Mouse (Mus musculus) cerebellum, adult 2 months (tissue): ENCODE measurements around the gene Fam209. TPM values are rescaled to one million over a fixed set of nuclear protein-coding genes. Genes with fewer than 3 reads are reported as not detected.

Experiments used
- DNase-seq, 2 experiments: peaks; one replicate each; pipeline ENCODE4 v3.0.0; 2021
- H3K27ac ChIP-seq: fragments of 200-500 bp; 2 replicates; pipeline ENCODE4 v1.5.1; 2012; ENCODE audit warnings: low read length, control low read depth, inconsistent platforms; ENCODE audit not compliant: insufficient read depth
- H3K27me3 ChIP-seq: fragments of 200-500 bp; 2 replicates; pipeline ENCODE4 v1.6.1; 2012; ENCODE audit warnings: inconsistent platforms, mild to moderate bottlenecking, low read length, moderate library complexity; ENCODE audit not compliant: control insufficient read depth, insufficient read depth
- H3K4me1 ChIP-seq: fragments of 200-500 bp; 2 replicates; pipeline ENCODE4 v1.6.1; 2011; ENCODE audit warnings: low read length; ENCODE audit not compliant: control insufficient read depth, insufficient read depth
- H3K4me3 ChIP-seq: fragments of 200-500 bp; replicated peaks from 2 replicates; pipeline ENCODE3; 2011; ENCODE audit warnings: mild to moderate bottlenecking, low read depth, low read length, control low read depth; ENCODE audit not compliant: insufficient read depth
- CTCF ChIP-seq: fragments of 200-500 bp; IDR thresholded peaks from 2 replicates; pipeline ENCODE4 v1.5.1; 2011; ENCODE audit warnings: low read depth, mild to moderate bottlenecking, control low read depth, low read length, moderate library complexity, borderline replicate concordance; ENCODE audit not compliant: insufficient read depth
- POLR2A ChIP-seq: fragments of 200-500 bp; IDR thresholded peaks from 2 replicates; pipeline ENCODE4 v1.6.1; 2011; ENCODE audit warnings: low read length, control low read depth, borderline replicate concordance; ENCODE audit not compliant: insufficient read depth
- WGBS: fragments of 180-500 bp; shearing (Covaris S2); methylation state at CpG from one replicate; pipeline ENCODE4 v1.1.7; 2018; 5-methylcytosine and 5-hydroxymethylcytosine counted together
- polyA plus RNA-seq: library from polyadenylated mRNA; depleted of rRNA; stranded (reverse); fragments of >200 nt; gene quantifications from 2 replicates; pipeline ENCODE4 v1.2.3, GENCODE M21; 2012; rRNA removed

The Fam209 gene
- not detected in 2 replicates for polyA plus RNA-seq

- Histone ChIP-seq H3K4me1 (no peaks in the 10 kb centered on the region), H3K4me3 (no peak within 1 kb of the TSS), H3K27ac (no peak within 1 kb of the TSS), H3K27me3 (peaks cover 1% of the 10 kb centered on the region; the same call in 1 of the 2 replicates)
- no peak for DNase-seq
- TF ChIP-seq POLR2A (no peak), CTCF (no peak)
- WGBS, result 38% methylated on average over 11 of the region's 11 CpGs
Measured at GRCm38 (mm10) chr2:172472318-172472717, at the start of gene Fam209. Gene Fam209 (plus strand): TSS chr2:172472520.

- Histone ChIP-seq H3K4me3 (no peak overlapping the region), H3K27ac (no peak overlapping the region), H3K27me3 (no peaks in the 10 kb centered on the region), H3K4me1 (no peaks in the 10 kb centered on the region)
- TF ChIP-seq CTCF, result no peak
- no peak for TF ChIP-seq POLR2A
- no peak for DNase-seq
- 14% methylated on average over 1 of the region's 1 CpGs for WGBS
Measured at GRCm38 (mm10) chr2:172430609-172431008, 41.7 kb upstream of the Fam209 start.

- DNase-seq, result no peak
- Histone ChIP-seq H3K4me1 (no peaks in the 10 kb centered on the region), H3K27me3 (no peaks in the 10 kb centered on the region), H3K4me3 (no peak overlapping the region), H3K27ac (no peak overlapping the region)
- 52% methylated on average over 5 of the region's 5 CpGs for WGBS
- TF ChIP-seq CTCF (no peak), POLR2A (no peak)
Measured at GRCm38 (mm10) chr2:172433746-172434145, 38.6 kb upstream of the Fam209 start.

GRCm38 (mm10) chr2:172437371-172437952, 34.9 kb upstream of the Fam209 start:
- Histone ChIP-seq H3K4me3 (no peak overlapping the region), H3K4me1 (peaks cover 5% of the 10 kb centered on the region; the same call in 1 of the 2 replicates), H3K27ac (no peak overlapping the region), H3K27me3 (no peaks in the 10 kb centered on the region)
- no peak for TF ChIP-seq POLR2A
- no peak for TF ChIP-seq CTCF
- WGBS, result 67% methylated on average over 16 of the region's 16 CpGs
- no peak for DNase-seq

GRCm38 (mm10) chr2:172439843-172440639, 32.3 kb upstream of the Fam209 start, which contains the start of gene Rtf2:
Gene Rtf2 (plus strand): TSS chr2:172440556.
- peak within 1 kb of the TSS; percentile 96 for H3K4me3 ChIP-seq
- peaks cover 5% of the 10 kb centered on the region; the same call in 1 of the 2 replicates for H3K4me1 ChIP-seq
- WGBS, result under 1% methylated on average over 35 of the region's 35 CpGs
- H3K27me3 ChIP-seq, result no peaks in the 10 kb centered on the region
- peak within 1 kb of the TSS; percentile 18; the same call in 1 of the 2 replicates for H3K27ac ChIP-seq
- DNase-seq, result peak; percentile 99 to 100
- peak; percentile 45; the same call in 1 of the 2 replicates for TF ChIP-seq POLR2A
- no peak for TF ChIP-seq CTCF

- no peaks in the 10 kb centered on the region for H3K27me3 ChIP-seq
- no peak for TF ChIP-seq POLR2A
- TF ChIP-seq CTCF, result no peak
- no peak for DNase-seq
- WGBS, result under 1% methylated on average over 21 of the region's 21 CpGs
- peak overlapping the region; percentile 96 for H3K4me3 ChIP-seq
- H3K27ac ChIP-seq, result peak overlapping the region; percentile 18; the same call in 1 of the 2 replicates
- H3K4me1 ChIP-seq, result peaks cover 5% of the 10 kb centered on the region; the same call in 1 of the 2 replicates
Measured at GRCm38 (mm10) chr2:172440640-172441005, 31.7 kb upstream of the Fam209 start.

GRCm38 (mm10) chr2:172441176-172441575, 31.1 kb upstream of the Fam209 start:
- H3K27me3 ChIP-seq, result no peaks in the 10 kb centered on the region
- DNase-seq, result no peak
- WGBS, result 31% methylated on average over 6 of the region's 6 CpGs

GRCm38 (mm10) chr2:172445617-172446016, 26.7 kb upstream of the Fam209 start:
- Histone ChIP-seq H3K27ac (no peak overlapping the region), H3K4me3 (no peak overlapping the region), H3K4me1 (peaks cover 2% of the 10 kb centered on the region; the same call in 1 of the 2 replicates), H3K27me3 (no peaks in the 10 kb centered on the region)
- 92% methylated on average over 4 of the region's 4 CpGs for WGBS
- DNase-seq, result no peak
- TF ChIP-seq POLR2A (no peak), CTCF (no peak)

More at GRCm38 (mm10) chr2:172441176-172441575, 31.1 kb upstream of the Fam209 start:
- Histone ChIP-seq H3K4me3 (peak overlapping the region; percentile 96), H3K27ac (no peak overlapping the region), H3K4me1 (peaks cover 5% of the 10 kb centered on the region; the same call in 1 of the 2 replicates)
- TF ChIP-seq POLR2A (no peak), CTCF (no peak)
